Mouse (Mus musculus): ENCODE measurements around the gene Fbxl5.

The Fbxl5 gene

GRCm38 (mm10) chr5:43821538-43821937 is at the start of gene Fbxl5:
Fbxl5 (minus strand) TSS chr5:43821638.
- no peak for DNase-seq (ENCODE audit: low spot score)

DNA sequence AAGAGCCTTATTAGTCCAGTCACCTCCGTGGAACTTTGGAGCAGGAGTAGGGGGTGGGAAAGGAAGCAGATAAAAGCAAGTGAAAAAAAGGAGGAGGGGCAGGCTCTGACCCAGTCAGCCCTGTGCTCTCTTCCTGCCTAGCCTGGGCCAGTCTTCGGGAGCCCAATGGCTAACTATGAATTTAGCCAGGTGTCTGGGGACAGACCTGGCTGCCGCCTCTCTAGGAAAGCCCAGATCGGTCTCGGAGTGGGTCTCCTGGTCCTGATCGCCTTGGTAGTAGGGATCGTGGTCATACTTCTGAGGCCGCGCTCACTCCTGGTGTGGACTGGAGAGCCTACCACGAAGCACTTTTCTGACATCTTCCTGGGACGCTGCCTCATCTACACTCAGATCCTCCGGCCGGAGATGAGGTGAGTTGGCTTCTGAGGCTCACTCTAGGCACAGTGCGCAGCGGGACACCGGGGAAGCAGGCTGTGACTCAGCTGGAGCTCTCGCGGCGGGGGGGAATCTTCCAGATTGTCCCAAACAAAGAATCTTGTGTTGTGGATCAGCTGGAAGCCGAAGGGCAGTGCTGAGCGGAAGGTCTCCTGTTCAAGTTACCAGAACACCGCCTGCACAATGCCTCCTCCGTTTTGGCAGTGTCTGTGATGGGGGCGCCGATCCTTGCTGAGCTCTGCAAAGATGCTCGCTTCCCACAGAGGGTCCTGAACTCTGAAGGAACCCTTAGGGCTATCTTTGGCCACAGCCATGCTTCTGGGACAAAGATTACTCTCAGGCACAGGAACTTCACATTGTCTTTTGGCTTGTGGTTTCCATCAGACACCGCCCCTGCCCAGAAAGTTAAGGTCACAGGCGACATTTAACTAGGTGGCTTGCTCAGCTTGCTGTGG is 47.5 kb upstream of the Fbxl5 start:
- DNase-seq (ENCODE audit: low spot score), result peak; percentile 36

- no peak for DNase-seq (ENCODE audit: low spot score)
Measured at GRCm38 (mm10) chr5:43868253-43868652, 46.8 kb upstream of the Fbxl5 start, which contains the start of gene Cd38. Cd38 (plus strand) TSS chr5:43868553.

DNA sequence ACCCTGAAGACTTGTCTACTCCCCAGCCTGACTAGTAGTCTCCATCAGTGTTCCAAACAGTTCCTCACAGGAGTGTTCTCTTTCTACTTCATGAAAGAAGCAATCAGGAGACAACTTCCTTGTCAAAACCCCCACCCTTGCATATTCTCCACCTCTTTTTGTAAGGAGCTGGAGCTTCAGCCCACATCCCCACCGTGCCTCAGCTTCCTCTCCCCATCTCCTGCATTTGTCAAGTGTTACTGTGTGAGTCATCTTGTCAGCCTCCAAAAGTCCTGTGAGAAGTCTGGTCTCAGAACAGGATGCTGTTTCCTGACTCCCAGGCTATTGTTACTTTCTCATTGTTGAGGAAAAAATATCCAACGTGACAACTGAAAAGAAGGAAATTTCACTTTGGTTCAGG is 43.9 kb upstream of the Fbxl5 start:
- no peak for DNase-seq (ENCODE audit: low spot score)

DNA sequence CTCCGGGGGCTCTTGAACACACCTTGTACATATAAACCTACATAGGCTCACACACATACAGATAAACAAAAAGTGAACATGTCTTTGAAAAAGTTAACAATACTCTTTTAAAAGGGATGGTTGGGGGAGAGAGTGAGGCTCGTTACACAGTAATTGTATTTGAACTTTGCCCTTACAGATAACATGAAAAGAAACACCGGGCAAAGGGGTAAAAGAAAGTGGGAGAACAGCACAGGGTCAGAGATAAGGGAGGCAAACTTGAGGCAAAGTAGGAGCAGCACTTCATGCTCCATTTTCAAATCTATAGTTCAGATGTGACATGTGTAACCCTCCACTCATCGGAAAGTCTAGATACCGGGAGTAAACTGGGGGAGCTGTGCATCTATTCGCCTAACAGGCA is 42.2 kb upstream of the Fbxl5 start:
- peak; percentile 26 for DNase-seq (ENCODE audit: low spot score)

DNA sequence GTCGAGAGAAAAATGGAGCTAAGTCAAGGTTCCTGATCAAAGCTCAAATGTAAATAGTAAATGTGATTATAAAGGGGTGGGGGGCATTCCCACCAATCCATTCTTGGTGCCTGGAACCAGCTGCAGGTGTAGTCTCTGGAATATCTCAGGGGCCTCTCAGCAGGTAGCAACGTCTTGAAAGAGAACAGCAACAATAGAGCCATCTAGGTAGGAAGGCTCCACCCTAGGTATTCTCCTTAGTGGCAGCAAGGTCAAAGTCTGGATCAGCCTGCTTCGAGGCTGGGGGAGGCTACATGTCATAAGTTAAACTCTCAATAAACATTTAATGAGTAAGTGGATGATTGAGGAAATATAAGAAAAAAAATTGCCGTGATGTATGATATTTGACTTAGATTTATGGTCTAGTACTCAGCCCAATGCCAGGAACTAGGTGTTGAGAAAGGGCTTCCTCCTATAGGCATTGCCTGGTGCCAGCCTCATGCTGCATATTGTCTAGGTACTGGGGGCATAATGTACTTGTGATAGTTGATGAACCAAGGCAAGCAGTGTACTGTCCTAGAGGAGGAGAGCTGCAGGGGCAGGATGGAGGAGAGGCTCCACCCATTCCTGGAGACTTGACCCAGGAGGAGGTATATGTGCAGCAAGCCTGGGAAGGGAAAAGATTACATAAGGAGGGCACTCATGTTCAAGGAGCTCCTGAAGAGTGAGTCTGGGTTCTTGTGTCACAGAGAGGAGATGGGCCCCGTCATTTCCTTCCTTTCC is 39.4 kb upstream of the Fbxl5 start:
- DNase-seq (ENCODE audit: low spot score), result no peak

DNA sequence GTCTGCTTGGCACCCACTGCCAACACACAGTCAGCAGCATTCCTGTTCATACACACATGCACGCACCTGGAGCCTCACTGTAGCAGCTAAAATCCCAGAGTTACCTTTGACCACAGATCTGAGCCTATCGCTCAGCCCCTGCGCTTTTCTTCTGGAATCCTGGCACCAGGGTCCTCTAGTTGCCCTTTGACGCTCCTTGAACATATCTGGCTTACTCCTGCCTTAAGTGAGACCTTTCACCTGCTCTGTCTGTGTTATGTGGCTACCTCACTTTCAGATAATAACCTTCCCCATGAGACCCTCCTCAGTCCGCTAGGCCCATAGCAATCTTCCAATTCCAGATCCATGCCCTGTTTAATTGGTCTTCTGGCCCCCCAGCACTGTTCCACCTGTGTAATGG is 38.7 kb upstream of the Fbxl5 start:
- DNase-seq (ENCODE audit: low spot score), result no peak

GRCm38 (mm10) chr5:43859663-43860062 is 38.2 kb upstream of the Fbxl5 start:
- no peak for DNase-seq (ENCODE audit: low spot score)

DNA sequence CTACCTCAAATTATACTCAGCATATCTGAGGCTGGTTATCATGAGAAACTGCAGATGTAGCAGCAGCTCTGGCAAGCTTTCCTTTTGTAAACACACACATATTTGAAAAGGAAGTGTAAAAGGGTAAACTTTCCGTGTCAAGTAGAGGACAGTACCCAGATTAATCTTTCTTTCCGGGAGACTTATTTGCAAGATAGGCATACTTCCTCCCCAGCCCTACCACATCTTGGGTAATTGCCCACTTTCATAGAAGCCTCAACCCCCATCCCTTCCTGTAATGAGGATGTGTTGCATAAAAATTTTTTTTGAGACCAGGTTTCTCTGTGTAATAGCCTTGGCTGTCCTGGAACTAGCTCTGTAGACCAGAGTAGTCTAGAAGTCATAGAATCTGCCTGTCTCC is 34.3 kb upstream of the Fbxl5 start:
- no peak for DNase-seq (ENCODE audit: low spot score)

DNA sequence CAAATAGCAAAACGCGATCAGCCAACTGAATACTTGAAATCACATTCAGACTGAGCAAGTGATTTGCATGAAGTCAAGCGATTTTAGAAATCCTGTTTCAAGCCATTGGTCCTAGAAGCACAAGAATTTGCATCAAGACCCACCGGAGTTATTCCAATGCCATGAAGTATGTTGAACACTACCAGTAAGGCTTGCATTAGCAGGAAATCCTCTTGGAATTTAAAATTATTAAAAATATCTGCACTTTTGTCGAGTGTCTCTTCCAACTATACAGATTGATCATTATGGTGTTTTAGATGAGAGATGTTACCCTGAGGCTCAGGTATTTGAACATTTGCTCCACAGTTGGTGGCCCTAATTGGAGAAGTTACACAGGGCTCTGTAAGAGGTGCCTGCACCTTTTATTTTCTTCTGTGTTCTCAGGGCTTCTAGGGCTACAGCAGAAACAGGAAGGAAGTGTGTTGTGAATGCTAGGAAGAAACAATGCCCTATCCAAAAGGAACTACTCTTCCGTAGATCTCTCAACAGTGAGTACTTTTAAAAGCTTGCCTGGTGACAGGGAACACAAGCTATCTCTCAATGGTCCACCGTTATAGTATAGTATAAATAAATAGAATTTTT is 32.5 kb upstream of the Fbxl5 start:
- DNase-seq (ENCODE audit: low spot score), result no peak

GRCm38 (mm10) chr5:43853096-43853867 is 31.8 kb upstream of the Fbxl5 start:
- DNase-seq (ENCODE audit: low spot score), result no peak

- DNase-seq (ENCODE audit: low spot score), result no peak
Measured at GRCm38 (mm10) chr5:43848275-43848674, 26.8 kb upstream of the Fbxl5 start.

DNA sequence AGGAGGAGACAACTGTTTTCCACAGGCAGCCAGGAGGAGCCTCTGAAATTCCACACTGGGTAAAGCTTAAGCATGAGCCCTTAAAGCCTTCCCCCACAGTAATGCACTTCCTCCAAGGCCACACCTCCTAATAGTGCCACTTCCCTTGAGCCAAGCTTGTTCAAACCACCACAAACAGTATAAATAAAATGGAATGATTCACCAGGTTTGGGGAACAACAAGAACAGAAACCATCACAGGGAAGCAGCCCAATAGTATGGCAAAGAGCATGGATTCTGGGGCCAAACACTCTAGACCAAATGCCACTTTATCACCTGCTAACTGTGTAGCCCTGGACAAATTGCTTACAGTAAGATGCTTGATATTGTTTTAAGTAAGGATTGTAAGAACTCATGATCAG is 26.1 kb upstream of the Fbxl5 start:
- no peak for DNase-seq (ENCODE audit: low spot score)

GRCm38 (mm10) chr5:43846227-43846626 is 24.8 kb upstream of the Fbxl5 start:
- DNase-seq (ENCODE audit: low spot score), result no peak

DNA sequence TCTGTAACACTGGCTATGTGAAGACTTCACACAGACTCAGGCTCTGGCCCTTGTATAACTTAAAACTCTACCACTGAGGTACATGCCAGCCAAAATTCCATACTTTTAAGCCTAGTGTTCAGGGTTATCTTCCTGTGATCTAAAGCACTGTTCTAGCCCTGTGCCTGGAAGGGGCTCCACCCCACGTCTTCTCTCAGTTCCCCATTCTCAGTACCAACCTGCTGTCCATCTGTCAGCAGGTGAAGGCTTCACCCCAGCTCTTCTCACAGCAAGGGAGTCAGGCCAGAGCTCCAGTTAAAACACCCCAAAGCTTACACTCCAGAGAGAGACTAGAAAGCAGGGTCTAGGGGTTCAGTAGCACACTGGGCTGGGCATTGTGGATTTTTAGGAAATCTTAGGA is 24.2 kb upstream of the Fbxl5 start:
- no peak for DNase-seq (ENCODE audit: low spot score)

DNA sequence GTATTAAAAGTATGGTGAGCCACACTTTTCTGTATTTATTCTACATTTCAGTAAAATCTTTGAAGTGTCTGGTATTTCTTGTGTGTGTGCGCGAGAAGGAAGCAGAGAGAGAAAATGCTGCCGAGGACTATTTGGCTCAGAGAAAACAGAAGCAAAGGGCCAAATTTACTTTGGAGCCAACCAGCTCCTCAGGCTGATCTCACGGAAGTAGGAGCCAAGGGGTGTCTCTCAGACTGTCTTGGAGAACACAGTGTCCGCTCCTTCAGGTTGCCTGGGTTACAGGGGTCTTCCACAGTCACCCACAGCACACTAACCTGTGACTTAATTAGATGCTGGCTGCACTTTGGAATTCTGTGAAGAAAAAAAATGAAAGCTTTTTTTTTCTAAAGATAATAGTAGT is 23.6 kb upstream of the Fbxl5 start:
- no peak for DNase-seq (ENCODE audit: low spot score)

GRCm38 (mm10) chr5:43842576-43843155 is 21.2 kb upstream of the Fbxl5 start:
- DNase-seq (ENCODE audit: low spot score), result no peak

- DNase-seq (ENCODE audit: low spot score), result no peak
Measured at GRCm38 (mm10) chr5:43842011-43842285, 20.5 kb upstream of the Fbxl5 start.

DNA sequence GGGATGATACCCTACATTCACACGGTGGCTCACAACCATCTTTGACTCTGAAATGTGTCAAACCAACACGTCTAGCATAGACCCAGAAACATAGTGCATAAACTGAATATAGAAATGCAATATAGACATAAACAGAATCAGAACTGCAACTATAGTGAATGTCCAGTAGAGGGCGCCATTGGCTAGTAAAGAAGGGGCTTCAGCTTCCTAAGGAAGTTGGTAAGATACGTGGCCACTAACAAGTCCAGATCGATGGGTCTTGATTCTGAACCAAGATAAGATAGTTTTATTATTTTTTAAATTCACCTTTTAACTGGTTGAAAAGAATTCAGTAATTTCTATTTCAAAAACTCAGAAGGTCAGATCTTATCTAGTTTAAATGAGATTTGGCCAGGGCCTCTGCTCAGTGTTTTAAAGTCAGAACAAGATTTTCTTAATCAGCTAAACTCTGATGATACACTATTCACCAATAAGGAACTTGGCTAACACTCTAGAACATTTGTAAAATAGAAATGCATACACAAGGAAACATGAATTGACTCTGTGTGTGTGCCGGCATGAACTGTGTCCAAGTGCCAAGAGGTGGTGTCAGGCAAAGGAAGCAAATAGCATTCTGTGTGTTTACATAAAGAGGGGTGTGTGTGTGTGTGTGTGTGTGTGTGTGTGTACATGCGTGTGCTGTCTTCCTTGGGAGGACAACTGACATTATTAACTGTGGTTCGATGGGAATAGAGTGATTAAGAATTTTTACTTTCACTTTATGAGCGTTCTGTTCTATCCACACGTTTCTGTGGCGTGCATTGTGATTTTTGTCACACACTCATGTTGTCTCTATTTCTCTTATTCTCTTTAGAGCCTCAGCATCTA is 19.9 kb upstream of the Fbxl5 start:
- no peak for DNase-seq (ENCODE audit: low spot score)

GRCm38 (mm10) chr5:43837372-43837771 is 15.9 kb upstream of the Fbxl5 start:
- DNase-seq (ENCODE audit: low spot score), result no peak

DNA sequence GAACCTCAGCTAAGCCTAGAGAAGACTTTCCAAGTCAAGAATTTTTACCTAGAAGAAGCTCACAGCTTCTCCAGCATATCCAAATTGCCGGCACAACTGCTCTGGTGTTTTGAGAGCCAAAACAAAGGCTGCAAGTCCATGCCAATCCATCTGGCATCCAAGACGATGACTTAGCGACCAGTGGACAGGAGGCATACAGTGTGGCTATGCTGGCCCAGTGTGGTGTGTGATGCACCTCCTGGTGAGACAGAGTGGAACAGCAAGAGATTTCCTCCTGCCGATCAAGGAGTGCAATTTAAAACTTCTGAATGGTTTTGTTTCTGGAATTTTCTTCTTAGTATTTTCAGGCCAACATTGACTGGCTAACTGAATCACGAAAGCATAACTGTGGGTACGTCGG is 15.2 kb upstream of the Fbxl5 start:
- DNase-seq (ENCODE audit: low spot score), result no peak
